Comparison of ENCODE assay signal across 8 mouse cellular contexts in genomic region chr8:85555181-85556145, GRCm38 (mm10). TPM values are rescaled to one million over a fixed set of nuclear protein-coding genes. Genes with fewer than 3 reads are reported as not detected.
DNase-seq lines count a peak whose midpoint lies in the region; ATAC-seq and TF ChIP-seq lines count a peak whose summit lies in the region.

Gene Dnaja2 (minus strand): TSS chr8:85555344.

- H3K27me3 ChIP-seq in hindbrain, embryonic 10.5 days (ENCODE audit: insufficient read depth, poor library complexity, severe bottlenecking): no peaks in the 10 kb centered on the region
- H3K27me3 ChIP-seq in lung, postnatal 0 days (replicated peaks; ENCODE audit: insufficient read depth, low read length): no peaks in the 10 kb centered on the region

- peak within 1 kb of the TSS; percentile 96 for H3K27ac ChIP-seq in hindbrain, embryonic 10.5 days
- peak within 1 kb of the TSS; percentile 99 for H3K27ac ChIP-seq in lung, postnatal 0 days (ENCODE audit: low read length)

- H3K36me3 ChIP-seq in hindbrain, embryonic 10.5 days: peaks cover 31% of the 10 kb centered on the region
- H3K36me3 ChIP-seq in lung, postnatal 0 days (ENCODE audit: insufficient read depth, low read length): 0 out of 2 replicates have a peak, but pooled peaks cover 6% of the 10 kb centered on the region

- WGBS in hindbrain, embryonic 10.5 days: 1% methylated on average over 77 of the region's 77 CpGs
- 1% methylated on average over 67 of the region's 77 CpGs for WGBS in lung, postnatal 0 days

- H3K4me1 ChIP-seq in hindbrain, embryonic 10.5 days (replicated peaks): peaks cover 14% of the 10 kb centered on the region
- H3K4me1 ChIP-seq in lung, postnatal 0 days (ENCODE audit: insufficient read depth, low read depth, low read length): no peaks in the 10 kb centered on the region

- H3K9ac ChIP-seq in lung, postnatal 0 days (replicated peaks; ENCODE audit: low read depth): peak within 1 kb of the TSS; percentile 90

- TF ChIP-seq CTCF in lung, postnatal 0 days (IDR thresholded peaks at IDR 0.05): no peak

- H3K4me2 ChIP-seq in lung, postnatal 0 days (replicated peaks; ENCODE audit: low read depth, low read length): peak within 1 kb of the TSS; percentile 82

- peak; percentile 76 for ATAC-seq in frontal cortex, adult (ENCODE audit: low TSS enrichment)
- ATAC-seq in lung, postnatal 0 days: peak; percentile 96

- peak within 1 kb of the TSS; percentile 90 for H3K4me3 ChIP-seq in hindbrain, embryonic 10.5 days
- peak within 1 kb of the TSS; percentile 92 for H3K4me3 ChIP-seq in lung, postnatal 0 days (ENCODE audit: low read depth, low read length)

- H3K9me3 ChIP-seq in hindbrain, embryonic 10.5 days: no peaks in the 10 kb centered on the region
- H3K9me3 ChIP-seq in lung, postnatal 0 days (ENCODE audit: low read length): no peaks in the 10 kb centered on the region

- TF ChIP-seq EP300 in lung, postnatal 0 days (IDR thresholded peaks at IDR 0.05): no peak

- DNase-seq in MN1 (ENCODE audit: low spot score): peak; percentile 93
- DNase-seq in cerebellum, adult 8-10 months: peak; percentile 84
- peak; percentile 91 for DNase-seq in hindbrain, embryonic 10.5 days (ENCODE audit: low spot score)
- peak; percentile 87 for DNase-seq in layer of hippocampus, adult 9-11 months
- DNase-seq in lung, postnatal 0 days (ENCODE audit: low spot score): peak; percentile 89
- DNase-seq in retina, adult 2 months (ENCODE audit: low read depth, low spot score): peak; percentile 66
- peak; percentile 94 to 95 for DNase-seq in thymus, postnatal 36 days

RNA-seq across cellular contexts. Expression of gene Dnaja2, which starts in this region (rescaled TPM):
- 173 and 194 TPM in 2 replicates for polyA plus RNA-seq in hindbrain, embryonic 10.5 days (2016; fragmentation: Nextera tagmentation; extraction: Ambion mirVana)
- polyA plus RNA-seq in lung, postnatal 0 days (2015; fragmentation: Nextera tagmentation; extraction: Ambion mirVana): 95.7 and 107 TPM in 2 replicates

Comparison
In these comparisons a context has a peak if more than half of its experiments do, and no peak if none do; other contexts are left out.
1. Peak in every context shown above with its lines: DNase-seq, ATAC-seq, H3K4me3 ChIP-seq and H3K27ac ChIP-seq.